Mouse (Mus musculus) kidney, postnatal 0 days (tissue): ENCODE data around the gene Ltbp2. TPM values are rescaled to one million over a fixed set of nuclear protein-coding genes. Genes with fewer than 3 reads are reported as not detected.

Experiments
- ATAC-seq: fragments of 200-750 bp; cut with Nextera tagmentation; replicated peaks from 2 replicates; pipeline ENCODE4 v1.8.0; 2017; ENCODE audit warnings: low read depth, moderate number of reproducible peaks, moderate TSS enrichment, moderate library complexity; ENCODE audit not compliant: low FRiP score
- DNase-seq: peaks from one replicate; pipeline ENCODE4 v3.0.0-alpha.2; 2016; ENCODE audit warnings: low spot score
- H3K27ac ChIP-seq: fragments of 300-500 bp; sonication (generic); 2 replicates; pipeline ENCODE4 v1.5.1; 2014; ENCODE audit warnings: mild to moderate bottlenecking
- H3K27me3 ChIP-seq: fragments of 300-500 bp; sonication (generic); 2 replicates; pipeline ENCODE4 v1.6.1; 2014; ENCODE audit warnings: low read length, mixed read lengths; ENCODE audit not compliant: insufficient read depth
- H3K36me3 ChIP-seq: fragments of 300-500 bp; sonication (generic); 2 replicates; pipeline ENCODE4 v1.6.1; 2014; ENCODE audit warnings: low read length, mixed read lengths; ENCODE audit not compliant: insufficient read depth
- H3K4me1 ChIP-seq: fragments of 300-500 bp; sonication (generic); replicated peaks from 2 replicates; pipeline ENCODE4 v1.6.1; 2014; ENCODE audit warnings: antibody characterized with exemption, low read length, mixed read lengths; ENCODE audit not compliant: insufficient read depth
- H3K4me2 ChIP-seq: fragments of 300-500 bp; sonication (generic); 2 replicates; pipeline ENCODE4 v1.6.1; 2014; ENCODE audit warnings: mild to moderate bottlenecking, low read length, moderate library complexity, mixed read lengths
- H3K4me3 ChIP-seq: fragments of 300-500 bp; sonication (generic); replicated peaks from 2 replicates; pipeline ENCODE4 v1.5.1; 2014; ENCODE audit warnings: low read depth, low read length
- H3K9ac ChIP-seq: fragments of 300-500 bp; sonication (generic); 2 replicates; pipeline ENCODE4 v1.6.1; 2014; ENCODE audit warnings: low read depth, low read length
- H3K9me3 ChIP-seq: fragments of 300-500 bp; sonication (generic); replicated peaks from 2 replicates; pipeline ENCODE4 v1.6.1; 2016; ENCODE audit warnings: low read length, inconsistent platforms, mixed read lengths
- CTCF ChIP-seq: IDR thresholded peaks from 2 replicates; pipeline ENCODE4 v1.5.1; 2016; ENCODE audit warnings: antibody characterized with exemption, low read depth, mild to moderate bottlenecking, moderate library complexity
- WGBS: fragments of 180-500 bp; shearing (Covaris S2); extraction: QIAGEN DNeasy Blood & Tissue Kit; methylation state at CpG from one replicate; pipeline ENCODE4 v1.1.7; 2014; 5-methylcytosine and 5-hydroxymethylcytosine counted together
- polyA plus RNA-seq: library from polyadenylated mRNA; unstranded; fragments of >200 nt; fragmentation: Nextera tagmentation; extraction: Ambion mirVana; gene quantifications from 2 replicates; pipeline ENCODE4 v1.2.1, GENCODE M21; 2015

Ltbp2 gene
- polyA plus RNA-seq, 1 experiment from 2014 or later, result 0.14 TPM

DNA sequence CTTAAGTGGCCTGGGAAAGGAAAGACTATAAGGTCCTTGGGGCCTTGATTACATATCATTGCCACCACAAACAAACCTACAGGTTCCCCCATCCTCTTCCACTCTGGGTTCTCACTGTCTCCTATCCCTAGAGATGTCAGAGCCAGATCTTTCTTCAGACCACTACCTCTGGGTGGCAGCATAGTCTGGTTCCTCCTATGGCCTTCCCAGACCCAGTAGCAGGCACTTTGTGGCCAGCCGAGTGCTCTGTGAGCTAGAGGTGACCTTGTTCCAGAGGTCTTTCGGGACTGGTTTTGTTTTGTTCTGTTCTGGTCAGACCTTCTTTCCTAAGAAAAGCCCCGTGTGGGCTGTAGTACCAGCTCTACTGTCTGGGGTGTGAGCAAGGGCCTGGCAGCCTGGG is 64.3 kb downstream of the Ltbp2 start:
- no peak overlapping the region for H3K27ac ChIP-seq
- no peak for DNase-seq
- no peaks in the 10 kb centered on the region for H3K4me1 ChIP-seq
- H3K9me3 ChIP-seq, result no peaks in the 10 kb centered on the region
- no peak for ATAC-seq
- TF ChIP-seq CTCF, result peak; percentile 55
- WGBS, result 56% methylated on average over 3 of the region's 3 CpGs
- no peak overlapping the region for H3K9ac ChIP-seq
- no peak overlapping the region for H3K4me2 ChIP-seq
- H3K27me3 ChIP-seq, result no peaks in the 10 kb centered on the region
- H3K36me3 ChIP-seq, result no peaks in the 10 kb centered on the region
- H3K4me3 ChIP-seq, result no peak overlapping the region

DNA sequence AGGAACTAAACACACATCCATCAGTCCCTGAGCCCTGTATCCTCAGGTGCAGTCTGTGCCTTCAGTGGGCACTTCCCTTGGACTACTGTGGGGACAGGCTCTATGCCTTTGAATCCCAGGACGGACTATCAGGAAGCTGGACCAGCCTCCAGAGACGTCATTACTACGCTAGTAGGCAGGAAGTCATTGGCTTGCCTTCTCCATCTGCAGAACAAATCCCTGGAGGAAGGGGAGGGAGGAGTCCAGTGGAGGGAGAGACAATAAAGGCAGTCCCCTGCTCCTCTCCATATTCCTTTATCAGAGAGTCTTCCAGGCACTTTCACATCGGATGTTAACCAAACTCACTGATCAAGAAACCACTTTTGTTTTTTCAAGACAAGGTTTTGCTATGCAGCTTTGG is 64.8 kb downstream of the Ltbp2 start:
- 54% methylated on average over 4 of the region's 4 CpGs for WGBS
- ATAC-seq (no peak), DNase-seq (no peak)
- Histone ChIP-seq H3K9ac (no peak overlapping the region), H3K4me3 (no peak overlapping the region), H3K4me2 (no peak overlapping the region), H3K27me3 (no peaks in the 10 kb centered on the region), H3K36me3 (no peaks in the 10 kb centered on the region), H3K9me3 (no peaks in the 10 kb centered on the region), H3K4me1 (no peaks in the 10 kb centered on the region), H3K27ac (no peak overlapping the region)
- TF ChIP-seq CTCF, result no peak

DNA sequence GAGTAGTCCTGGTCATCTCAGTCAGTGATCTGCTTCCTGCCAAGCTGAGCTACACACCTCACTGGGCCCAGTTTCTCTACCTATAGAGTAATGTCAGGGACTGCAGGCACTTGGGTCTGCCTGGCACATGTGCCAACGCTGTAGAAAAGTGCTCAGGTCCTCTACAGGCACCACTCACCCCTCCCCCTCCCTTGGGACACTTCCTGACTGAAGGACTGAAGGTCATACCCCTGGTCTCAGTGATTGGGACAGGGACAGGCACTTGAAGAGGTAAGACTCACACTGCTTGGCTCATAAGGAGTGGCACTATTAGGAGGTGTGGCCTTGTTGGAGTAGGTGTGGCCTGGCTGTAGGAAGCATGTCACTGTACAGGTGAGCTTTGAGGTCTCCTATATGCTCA is 65.5 kb downstream of the Ltbp2 start:
- Histone ChIP-seq H3K27ac (no peak overlapping the region), H3K9me3 (no peaks in the 10 kb centered on the region), H3K4me1 (no peaks in the 10 kb centered on the region), H3K9ac (no peak overlapping the region), H3K36me3 (no peaks in the 10 kb centered on the region), H3K27me3 (no peaks in the 10 kb centered on the region), H3K4me2 (no peak overlapping the region), H3K4me3 (no peak overlapping the region)
- DNase-seq (no peak), ATAC-seq (no peak)
- TF ChIP-seq CTCF, result no peak
- 54% methylated on average over 1 of the region's 1 CpGs for WGBS

DNA sequence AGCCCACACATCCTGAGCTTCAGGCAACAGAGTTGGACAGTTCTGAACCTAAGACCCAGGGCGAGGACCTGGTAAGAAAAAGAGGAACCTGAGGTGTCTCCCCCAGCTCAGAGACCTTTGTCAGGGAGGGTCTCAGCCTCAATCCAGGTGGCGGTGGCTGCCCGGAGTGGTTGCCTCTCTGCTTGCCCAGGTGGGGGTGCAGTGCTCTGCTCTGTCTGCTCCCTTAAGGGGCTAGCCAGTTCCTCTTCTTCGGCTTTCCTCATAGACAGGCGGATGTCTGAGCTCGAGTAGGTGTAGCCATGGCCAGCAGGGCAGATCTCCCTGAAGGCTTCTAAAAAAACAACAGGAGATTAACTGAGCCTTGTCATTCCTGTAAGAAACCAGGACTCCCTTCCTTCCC is 67.3 kb downstream of the Ltbp2 start:
- H3K36me3 ChIP-seq, result no peaks in the 10 kb centered on the region
- 69% methylated on average over 6 of the region's 6 CpGs for WGBS
- H3K4me3 ChIP-seq, result no peak overlapping the region
- no peak overlapping the region for H3K9ac ChIP-seq
- H3K4me1 ChIP-seq, result no peaks in the 10 kb centered on the region
- H3K27me3 ChIP-seq, result no peaks in the 10 kb centered on the region
- no peak overlapping the region for H3K4me2 ChIP-seq
- no peak for DNase-seq
- no peaks in the 10 kb centered on the region for H3K9me3 ChIP-seq
- TF ChIP-seq CTCF, result no peak
- ATAC-seq, result no peak
- no peak overlapping the region for H3K27ac ChIP-seq

DNA sequence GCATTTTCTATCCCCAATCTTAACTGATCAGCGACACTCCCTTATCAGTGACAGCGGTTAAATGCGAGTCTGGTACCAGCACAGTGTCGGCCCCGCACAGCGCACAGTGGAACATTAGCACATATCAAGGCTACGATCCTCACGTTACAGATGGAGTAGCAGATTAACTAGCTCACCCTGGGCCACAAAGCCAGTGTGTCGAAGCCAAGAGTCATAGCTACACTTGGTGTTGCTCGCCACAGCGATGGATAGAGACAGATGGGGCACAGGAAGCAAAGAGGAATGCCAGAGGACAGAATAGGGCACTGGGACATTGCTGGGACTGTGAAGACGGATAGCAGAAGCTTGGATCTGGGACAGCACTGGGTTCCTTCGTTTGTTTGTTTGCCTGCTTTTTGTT is 69.0 kb downstream of the Ltbp2 start:
- no peak overlapping the region for H3K9ac ChIP-seq
- TF ChIP-seq CTCF, result no peak
- no peak overlapping the region for H3K27ac ChIP-seq
- no peaks in the 10 kb centered on the region for H3K4me1 ChIP-seq
- H3K9me3 ChIP-seq, result no peaks in the 10 kb centered on the region
- ATAC-seq (no peak), DNase-seq (no peak)
- H3K4me3 ChIP-seq, result no peak overlapping the region
- H3K4me2 ChIP-seq, result no peak overlapping the region
- H3K36me3 ChIP-seq, result no peaks in the 10 kb centered on the region
- H3K27me3 ChIP-seq, result no peaks in the 10 kb centered on the region
- WGBS, result 66% methylated on average over 13 of the region's 13 CpGs

DNA sequence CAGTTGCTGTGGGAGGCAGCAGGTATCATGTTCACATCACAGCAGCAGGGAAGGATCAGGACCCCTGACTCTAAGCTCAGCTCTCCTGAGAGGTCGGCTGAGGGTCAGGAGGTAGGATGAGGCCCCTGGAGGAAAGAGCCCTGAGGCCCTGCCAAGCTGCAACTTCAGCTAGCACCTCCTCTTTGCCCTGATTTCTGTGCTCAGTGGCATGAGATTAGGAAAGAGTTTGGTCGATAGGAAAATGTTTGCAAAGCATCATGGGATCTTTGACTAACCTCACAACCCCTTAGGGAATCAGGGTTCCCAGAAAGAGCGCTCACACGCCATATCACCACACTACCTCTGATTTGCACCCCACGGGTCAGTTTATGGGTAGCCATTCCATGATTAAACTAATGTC is 69.6 kb downstream of the Ltbp2 start:
- WGBS, result 39% methylated on average over 5 of the region's 5 CpGs
- no peak overlapping the region for H3K27ac ChIP-seq
- no peaks in the 10 kb centered on the region for H3K36me3 ChIP-seq

DNA sequence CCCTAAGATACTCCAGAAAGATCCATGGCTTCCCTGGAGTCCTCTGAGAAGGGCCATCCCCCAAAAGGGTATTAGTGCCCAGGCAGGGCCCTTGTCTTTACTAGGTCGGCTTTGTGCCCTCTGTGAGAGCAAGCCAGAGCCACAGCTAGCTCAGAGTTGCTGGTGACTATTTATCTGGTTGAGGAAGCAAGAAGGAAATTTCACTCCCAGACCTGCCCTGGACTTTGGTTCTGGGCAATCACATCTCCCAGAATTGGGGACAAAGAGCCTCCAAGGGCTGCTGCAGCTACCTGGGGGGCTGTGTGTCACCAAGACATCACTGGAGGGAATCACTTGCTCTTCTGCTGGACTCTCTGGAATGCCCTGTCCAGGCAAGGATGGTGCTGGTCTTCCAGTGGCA is 70.3 kb downstream of the Ltbp2 start:
- Histone ChIP-seq H3K4me2 (no peak overlapping the region), H3K36me3 (no peaks in the 10 kb centered on the region), H3K9me3 (no peaks in the 10 kb centered on the region), H3K4me1 (no peaks in the 10 kb centered on the region), H3K4me3 (no peak overlapping the region), H3K27me3 (no peaks in the 10 kb centered on the region), H3K9ac (no peak overlapping the region), H3K27ac (no peak overlapping the region)
- ATAC-seq, result no peak
- TF ChIP-seq CTCF, result no peak
- DNase-seq, result no peak
- WGBS, result 67% methylated on average over 1 of the region's 1 CpGs

More for the DNA sequence above, 69.6 kb downstream of the Ltbp2 start:
- H3K4me2 ChIP-seq, result no peak overlapping the region
- DNase-seq (no peak), ATAC-seq (no peak; the same call in 1 of the 2 replicates)
- no peaks in the 10 kb centered on the region for H3K4me1 ChIP-seq
- no peak overlapping the region for H3K9ac ChIP-seq
- H3K4me3 ChIP-seq, result no peak overlapping the region
- no peak for TF ChIP-seq CTCF
- no peaks in the 10 kb centered on the region for H3K27me3 ChIP-seq
- H3K9me3 ChIP-seq, result no peaks in the 10 kb centered on the region
